Mouse (Mus musculus): Measurements from ENCODE around the gene Fcgr3.
A peak's percentile ranks its signal among the peaks of the same experiment; 100 is the strongest.
"Not testable (repeated sequence)": the region's sequence is repeated elsewhere in the genome, so short reads cannot be mapped to it uniquely, and the experiment has no call there.

Gene Fcgr3

DNA sequence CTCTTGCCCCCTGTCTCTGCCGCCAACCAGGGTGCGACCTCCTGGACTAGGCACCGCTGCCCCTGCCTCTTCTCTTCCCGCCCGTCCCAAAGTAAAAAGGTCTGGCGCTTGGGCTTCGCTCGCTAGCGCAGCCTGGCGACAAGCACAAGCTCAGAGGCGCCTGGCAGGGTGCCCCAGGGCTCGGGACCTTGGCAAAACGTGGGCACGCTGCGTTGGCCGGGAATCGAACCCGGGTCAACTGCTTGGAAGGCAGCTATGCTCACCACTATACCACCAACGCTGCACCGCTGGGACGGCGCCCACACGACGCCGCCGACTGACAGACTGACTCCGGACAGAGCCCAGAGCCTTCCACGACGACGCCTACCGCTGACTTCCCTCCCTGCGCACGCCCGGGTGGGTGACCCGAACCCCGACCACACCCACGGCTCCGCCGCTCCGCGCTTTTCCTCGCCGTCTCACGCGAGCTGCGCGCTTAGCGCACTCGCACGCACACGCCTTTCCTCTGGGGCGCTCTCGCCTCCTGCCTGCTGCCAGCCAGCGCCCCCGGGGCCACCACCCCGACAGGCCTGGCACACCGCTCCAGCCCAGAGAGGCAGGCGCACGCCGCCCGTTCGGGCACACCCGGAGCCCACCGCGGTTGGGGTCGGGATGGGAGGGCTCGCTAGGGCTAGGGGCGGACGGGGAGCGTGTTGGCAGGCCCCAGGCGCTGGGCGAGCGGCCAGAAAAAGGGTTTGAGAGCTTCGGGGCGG lies at the start of gene Fcgr3:
TSS of gene Fcgr3 (minus strand) at position 445 of the 752 bp plus-strand sequence.
- peak; percentile 89 for DNase-seq (ENCODE audit: low spot score)

DNA sequence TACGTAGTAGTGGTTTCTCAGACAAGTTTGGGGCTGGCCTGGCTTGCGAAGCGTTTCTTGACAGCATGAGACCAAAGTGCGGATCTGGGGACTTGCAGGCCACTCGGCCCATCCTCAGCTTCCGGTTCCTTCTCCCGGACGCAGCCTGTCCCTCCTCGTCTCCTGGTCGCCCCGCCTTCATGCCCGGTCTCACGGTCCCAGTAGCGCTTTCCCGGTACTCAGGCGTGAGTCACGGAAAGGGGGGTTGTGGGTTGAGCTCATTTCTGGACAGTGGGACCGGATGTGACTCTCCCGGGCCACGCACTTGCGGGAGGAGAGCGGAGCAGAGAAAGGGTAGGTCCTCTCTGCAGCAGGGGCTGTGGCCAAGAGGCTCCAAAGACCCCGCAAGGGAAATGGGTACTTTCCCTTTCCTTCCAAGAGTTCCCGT lies 49.2 kb upstream of the Fcgr3 start, which contains the start of gene Cfap126:
TSS of gene Cfap126 (plus strand) at position 46 of the 427 bp plus-strand sequence.
- DNase-seq (ENCODE audit: low spot score): peak; percentile 82

DNA sequence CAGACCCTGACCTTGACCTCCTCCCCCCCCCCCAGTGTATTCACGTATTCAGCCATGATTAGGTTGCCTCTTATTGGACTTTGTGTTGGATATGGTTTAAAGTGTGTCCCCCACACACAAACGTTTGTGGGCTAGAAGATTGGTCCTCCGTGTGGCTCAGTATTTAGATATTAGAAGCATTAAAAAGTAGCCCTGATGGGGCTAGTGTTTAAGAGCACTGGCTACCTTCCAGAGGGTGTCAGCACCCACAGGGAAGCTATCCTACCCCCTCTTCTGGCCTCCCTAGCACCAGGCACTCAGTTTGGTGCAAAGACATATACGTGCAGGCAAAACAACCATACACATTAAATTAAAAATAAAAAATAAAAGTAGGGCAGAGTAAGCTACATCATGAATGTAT lies 48.3 kb upstream of the Fcgr3 start:
- DNase-seq (ENCODE audit: low spot score): no peak

DNA sequence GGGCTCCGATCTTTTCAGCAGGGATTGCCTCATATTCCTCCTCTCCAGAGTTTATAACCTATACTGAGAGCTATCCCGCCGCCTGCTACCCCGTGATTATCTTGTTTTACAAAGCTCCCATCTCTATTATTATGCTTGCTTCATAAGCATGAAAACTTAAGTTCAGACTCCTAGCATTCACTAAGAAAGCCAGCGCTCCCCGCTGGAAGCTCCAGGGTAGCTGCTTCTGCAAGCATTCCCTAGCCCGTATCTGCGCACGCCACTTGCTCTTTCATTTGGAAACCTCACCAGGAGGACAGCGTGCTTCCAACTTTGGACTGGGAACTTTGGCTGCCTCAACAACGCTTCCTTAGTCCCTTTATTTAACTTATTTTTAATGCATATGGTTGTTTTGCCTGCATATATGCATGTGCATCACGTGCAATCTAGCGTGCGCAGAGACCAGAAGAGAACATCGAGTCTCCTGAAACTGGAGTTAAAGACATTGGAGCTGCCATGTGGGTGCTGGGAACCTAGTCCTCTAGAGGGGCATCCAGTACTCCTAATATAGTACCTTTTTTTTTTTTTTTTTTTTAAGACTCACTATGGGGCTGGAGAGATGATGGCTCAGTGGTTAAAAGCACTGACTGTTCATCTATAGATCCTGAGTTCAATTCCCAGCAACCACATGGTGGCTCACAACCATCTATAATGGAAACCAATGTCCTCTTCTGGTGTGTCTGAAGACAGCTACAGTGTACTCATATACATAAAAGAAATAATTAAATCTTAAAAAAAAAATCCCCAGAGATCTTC lies 47.2 kb upstream of the Fcgr3 start:
- peak; percentile 62 for DNase-seq (ENCODE audit: low spot score)

DNA sequence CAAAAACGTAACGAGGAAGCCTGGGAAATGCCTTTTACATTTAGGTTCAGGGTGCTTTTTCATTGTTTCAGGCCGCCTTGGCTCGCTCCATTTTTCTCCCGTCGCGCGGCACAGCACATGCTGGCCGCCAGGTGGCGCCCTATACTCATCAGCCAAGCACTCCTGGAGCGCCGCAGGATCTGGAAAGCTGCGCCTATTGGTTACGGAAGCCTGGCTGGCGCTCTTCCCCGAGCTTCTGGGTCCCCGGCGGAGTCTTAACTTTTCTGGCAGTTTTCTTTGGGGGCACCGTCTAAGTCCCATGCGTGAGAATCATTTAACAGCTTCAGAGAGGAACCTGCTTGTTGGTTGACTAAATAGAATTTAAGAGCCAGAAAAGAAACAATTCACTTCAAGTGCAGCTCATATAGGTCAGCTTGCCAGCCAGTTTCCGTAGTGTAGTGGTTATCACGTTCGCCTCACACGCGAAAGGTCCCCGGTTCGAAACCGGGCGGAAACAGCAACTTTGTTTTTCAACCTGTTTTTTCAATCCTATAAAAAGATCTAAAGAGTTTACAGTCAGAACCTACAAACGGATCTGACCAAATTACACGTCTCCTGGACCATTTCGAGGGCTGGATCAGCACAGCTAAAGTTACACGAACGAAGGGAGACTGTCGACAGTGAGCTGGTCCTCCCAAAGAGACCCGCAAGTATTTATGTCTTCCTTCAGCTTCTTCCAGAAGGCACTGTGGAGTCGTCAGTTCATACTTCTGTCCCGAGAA lies 46.5 kb upstream of the Fcgr3 start:
- DNase-seq (ENCODE audit: low spot score): peak; percentile 92

DNA sequence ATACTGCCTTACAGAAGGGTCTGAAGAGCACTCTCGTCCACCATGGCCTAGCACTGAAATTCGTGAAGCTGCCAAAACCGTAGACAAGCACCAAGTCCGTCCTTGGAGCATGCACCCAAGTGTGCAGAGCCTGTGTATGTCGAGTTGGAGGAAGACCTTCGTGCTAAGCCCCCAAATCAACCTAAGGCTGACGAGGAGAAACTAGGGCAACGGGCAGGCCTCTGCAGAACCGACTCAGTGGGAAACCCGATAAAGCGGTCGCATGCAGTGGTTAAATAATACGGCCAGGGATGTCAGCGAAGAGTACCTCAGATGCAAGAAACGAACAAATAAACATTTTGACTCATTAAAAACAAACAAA lies 45.9 kb upstream of the Fcgr3 start:
- DNase-seq (ENCODE audit: low spot score): no peak

DNA sequence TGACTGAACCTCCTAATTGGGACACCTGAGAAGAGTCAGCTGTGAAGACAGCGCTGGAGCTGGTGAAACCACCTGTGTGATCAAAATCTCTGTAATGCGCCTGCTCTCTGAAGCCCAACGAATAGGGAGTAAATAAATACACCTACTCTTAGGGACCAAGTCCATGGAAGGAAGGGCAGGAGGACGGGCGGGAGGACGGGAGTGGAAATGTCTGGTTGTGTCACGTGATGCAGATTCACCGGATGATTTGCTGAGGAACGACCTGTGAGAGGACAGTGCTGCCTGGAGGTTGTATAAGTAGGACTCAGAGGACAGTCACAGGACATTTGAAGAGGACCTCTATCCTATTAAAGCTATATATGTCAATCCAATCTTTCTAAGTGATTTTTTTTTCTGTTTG lies 44.9 kb upstream of the Fcgr3 start:
- no peak for DNase-seq (ENCODE audit: low spot score)

DNA sequence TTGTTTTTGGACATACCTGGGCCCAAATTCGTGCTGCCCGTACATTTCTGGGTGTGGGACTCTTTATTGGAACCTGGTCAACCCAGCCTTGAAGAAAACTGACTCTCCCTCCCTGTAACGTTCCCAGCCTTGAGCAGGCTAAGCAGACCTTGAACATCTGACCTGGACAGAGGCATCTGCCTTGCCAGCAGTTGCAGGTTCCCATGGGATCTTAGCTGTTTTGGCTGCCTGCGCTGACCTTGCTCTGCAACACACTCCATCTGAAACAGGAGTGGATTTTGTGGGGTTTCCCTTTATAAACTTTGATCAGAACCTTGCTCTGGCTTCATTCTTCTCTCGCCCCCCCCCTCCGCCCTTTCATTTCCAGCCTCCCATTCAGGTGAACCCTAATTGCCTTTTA lies 40.5 kb upstream of the Fcgr3 start:
- DNase-seq (ENCODE audit: low spot score): peak; percentile 37

DNA sequence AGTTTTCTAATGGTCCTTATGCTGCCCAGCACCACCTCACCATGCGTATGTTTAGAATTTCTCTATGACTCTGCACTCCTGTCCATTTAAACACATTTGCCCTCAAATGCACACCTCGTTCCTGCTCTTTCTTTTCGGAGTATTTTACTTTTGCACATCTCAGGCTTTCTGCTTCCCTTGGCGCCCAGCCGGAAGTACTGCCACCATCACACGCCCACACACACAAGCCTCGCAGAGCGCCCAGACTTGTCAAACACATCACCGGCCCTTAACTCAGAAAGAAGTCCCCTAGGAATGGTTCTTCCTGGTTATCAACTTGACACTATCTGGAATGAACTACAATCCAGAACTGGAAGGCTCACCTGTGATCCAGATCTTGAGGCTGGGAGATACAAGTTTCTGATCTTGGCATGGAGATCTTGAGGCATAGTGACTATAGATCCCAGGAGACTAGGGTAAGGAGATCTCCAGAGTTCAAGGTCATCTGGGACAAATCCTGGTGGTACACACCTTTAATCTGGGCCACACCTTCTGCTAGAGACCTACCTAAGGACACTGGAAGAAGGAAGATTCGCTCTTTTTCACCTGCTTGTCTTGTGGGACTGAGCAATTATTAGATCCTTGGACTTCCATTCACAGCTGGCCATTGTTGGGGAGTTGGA lies 38.6 kb upstream of the Fcgr3 start:
- no peak for DNase-seq (ENCODE audit: low spot score)

DNA sequence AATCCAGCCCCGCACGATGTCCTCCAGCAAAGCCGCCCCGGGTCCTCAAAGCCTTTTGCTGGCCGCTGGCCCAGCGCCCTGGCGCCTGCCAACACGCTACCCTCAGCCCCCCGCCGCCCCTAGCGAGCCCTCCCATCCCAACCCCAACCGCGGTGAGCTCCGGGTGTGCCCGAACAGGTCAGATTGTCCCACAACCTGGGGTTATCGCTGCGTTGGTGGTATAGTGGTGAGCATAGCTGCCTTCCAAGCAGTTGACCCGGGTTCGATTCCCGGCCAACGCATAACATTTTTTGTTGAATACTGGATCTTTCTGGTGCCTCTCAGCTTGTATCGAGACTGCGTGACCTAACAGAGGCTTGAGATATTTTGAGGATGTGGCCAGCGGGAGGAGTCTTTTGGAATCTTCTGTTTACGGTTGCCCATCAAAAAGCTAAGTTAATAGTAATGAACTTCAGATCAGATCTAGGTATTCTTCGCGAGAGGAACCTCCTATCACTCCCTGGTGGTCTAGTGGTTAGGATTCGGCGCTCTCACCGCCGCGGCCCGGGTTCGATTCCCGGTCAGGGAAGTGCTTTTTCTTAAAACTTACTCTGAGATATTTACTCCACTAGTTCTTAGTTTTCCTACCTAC lies 37.9 kb upstream of the Fcgr3 start:
- peak; percentile 79 for DNase-seq (ENCODE audit: low spot score)

DNA sequence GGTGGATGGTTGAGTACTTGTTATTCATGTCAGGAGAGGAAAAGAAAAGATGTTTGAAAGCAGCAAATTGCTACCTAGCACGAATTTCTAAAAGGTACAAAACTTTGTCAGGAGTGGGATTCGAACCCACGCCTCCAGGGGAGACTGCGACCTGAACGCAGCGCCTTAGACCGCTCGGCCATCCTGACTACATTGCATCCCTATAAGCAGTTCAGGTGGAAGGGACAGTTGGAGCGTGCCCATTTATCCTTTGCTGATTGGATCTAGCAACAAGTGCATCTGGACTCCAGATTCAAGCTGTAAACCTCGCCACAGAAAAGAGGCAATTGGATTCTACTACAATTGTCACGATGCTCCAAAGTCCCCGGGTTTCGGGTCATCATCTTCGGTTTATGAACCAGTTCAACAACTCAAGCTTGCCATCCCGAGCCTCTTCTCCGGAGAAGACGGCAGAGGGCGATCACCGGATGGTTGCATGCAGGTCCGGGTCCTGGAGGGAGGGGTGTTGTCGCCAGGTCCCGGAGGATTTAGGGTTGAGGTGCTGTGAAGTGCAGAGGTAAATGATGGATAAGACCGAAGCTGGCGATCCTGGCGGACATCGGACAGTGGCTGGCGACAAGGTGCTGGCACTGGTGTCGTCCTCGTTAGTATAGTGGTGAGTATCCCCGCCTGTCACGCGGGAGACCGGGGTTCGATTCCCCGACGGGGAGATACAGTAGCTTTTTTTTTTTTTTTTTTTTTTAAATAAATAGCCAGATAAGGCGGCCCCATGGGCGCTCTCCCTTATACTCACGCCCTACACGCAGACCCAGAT lies 37.2 kb upstream of the Fcgr3 start:
- DNase-seq (ENCODE audit: low spot score): peak; percentile 84

DNA sequence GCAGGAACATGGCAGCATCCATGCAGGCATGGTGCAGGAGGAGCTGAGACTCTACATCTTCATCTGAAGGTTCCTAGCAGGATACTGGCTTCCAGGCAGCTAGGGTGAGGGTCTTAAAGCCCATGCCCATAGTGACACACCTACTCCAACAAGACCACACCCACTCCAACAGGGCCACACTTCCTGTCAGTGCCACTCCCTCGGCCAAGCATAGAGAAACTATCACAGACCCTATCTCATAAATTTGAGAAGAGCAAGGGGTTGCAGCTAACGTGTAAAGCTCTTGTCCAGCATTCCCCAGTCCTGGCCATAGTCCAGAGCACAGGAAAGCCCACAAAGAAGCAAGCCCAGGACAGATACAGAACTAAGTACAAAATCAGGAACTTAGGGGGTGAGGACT lies 36.3 kb upstream of the Fcgr3 start:
- DNase-seq (ENCODE audit: low spot score): no peak

DNA sequence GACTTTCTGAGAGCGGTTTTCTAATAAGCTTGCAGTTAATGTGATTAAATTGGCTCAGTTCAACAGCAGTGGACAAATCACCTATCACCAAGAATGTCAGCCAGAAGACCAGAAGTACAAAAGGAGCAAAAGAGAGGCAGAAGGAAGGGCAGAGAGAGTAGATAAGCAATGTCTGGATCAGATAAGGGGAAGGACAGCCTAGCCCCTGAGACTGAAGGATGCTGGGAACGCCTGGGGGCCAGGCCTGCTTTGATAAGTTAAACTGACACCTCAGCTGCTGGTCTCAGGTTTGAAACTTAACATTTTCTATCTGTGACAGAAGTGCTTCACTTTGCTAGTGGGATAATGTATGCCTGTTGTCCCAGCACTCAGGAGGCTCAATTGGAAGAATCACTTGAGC lies 32.9 kb upstream of the Fcgr3 start:
- no peak for DNase-seq (ENCODE audit: low spot score)

DNA sequence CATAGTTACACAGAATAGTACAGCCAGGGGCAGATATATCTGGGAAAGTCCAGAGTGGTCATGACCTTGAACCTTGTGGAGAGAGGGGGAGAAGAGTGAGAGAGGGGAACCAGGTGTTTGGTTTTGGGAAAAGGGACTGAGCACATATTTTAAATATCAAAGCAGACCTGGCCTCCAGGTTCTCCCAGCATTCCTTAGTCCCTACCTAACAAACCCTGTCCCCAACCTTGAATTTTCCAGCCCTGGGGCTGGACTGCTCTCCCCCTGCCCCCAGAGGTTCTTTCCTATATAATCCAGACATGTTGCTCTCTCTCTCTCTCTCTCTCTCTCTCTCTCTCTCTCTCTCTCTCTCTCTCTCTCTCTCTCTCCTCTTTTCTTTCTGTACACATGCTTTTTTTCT lies 32.4 kb upstream of the Fcgr3 start:
- no peak for DNase-seq (ENCODE audit: low spot score)

DNA sequence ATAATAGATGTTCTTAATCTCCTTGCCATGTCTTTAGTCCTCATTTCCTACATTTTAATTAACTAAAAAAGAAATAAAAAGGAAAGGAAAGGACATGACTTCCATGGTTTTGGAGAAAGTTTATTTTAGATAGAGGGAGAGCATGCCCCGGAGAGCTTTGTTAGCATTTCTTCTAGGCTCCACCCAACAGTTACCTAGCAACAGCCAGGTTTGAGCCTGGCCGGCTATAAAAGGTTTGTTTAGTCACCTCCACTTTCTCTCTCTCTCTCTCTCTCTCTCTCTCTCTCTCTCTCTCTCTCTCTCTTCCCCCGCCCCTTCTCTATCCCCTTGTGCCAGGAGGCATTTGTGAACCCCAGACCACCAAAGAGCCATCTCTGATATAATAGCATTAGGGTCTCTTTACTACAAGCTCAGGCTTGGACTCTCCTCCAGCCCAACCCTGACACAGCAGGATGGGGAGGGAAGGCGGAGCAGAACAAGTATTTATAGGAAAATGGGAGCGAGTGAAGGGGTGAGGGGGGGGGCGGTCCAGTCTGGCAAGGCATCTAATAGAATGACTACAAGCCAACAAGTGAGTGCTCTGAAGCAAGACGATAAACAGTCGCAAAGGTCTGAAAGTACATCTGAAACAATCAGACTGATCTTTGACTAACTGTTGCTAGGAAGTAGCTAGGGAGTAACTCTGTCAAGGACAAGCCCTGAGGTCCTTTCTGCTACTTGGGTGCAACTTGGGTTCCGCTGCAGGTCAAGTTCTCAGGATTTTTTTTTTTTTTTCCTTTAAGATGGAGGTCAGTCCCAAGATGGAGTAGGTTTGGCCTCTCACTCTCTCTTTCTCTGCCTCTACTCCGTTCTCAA lies 31.6 kb upstream of the Fcgr3 start:
- no peak for DNase-seq (ENCODE audit: low spot score)

DNA sequence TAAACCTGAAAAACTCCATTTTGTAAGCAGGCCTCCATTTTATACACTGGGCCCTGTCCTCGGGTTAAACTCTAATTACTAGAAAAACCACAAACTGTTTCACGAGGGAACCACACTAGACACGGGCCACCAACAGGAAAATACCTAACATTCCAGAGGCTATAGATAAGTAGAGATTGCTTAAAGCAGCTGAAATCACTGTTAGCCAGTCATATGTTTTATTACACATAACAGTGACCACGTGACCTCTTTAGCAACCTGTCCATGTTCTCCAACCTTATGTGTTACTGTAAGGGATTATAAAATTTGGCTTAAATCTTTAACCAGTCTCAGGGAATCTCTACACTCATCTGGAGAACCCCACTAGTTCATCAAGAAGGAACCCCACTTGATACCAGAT lies 29.7 kb upstream of the Fcgr3 start:
- no peak for DNase-seq (ENCODE audit: low spot score)

DNA sequence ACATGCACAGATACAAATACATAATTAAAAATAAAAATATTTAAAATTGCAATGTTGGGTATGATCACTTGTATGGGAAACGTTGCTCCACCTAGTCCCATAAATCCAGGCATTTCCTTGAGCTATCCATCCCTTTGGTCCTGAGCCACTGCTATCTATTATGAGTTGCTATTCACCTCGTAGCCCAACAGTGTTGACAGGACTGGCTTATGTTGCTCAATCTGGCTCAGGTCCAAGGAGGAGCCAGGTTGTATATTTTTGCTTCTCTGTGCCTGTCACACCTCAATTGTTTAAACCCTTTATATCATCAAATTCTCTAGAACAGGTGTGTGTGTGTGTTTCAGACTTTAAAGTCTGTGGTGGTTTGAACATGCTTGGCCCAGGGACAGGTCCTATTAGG lies 26.0 kb upstream of the Fcgr3 start:
- no peak for DNase-seq (ENCODE audit: low spot score)

DNA sequence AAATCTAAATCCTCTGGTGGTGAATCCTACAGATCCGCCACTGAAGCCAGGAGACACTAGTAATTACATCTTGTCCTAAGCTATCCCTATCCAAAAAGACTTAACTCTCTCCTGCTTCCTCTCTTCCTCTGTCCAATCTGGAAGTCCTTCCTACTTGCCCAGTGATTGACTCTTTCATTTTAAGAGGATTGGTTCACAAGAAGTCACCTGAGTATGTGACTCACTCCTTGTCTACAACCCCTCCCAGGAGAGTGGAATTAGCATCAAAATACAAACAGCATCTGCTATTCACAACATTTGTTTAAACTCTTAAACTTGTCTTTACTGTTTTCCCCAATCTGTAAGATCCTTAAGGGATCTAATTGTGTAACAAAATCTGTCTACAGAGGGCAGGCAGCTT lies 25.2 kb upstream of the Fcgr3 start:
- no peak for DNase-seq (ENCODE audit: low spot score)

DNA sequence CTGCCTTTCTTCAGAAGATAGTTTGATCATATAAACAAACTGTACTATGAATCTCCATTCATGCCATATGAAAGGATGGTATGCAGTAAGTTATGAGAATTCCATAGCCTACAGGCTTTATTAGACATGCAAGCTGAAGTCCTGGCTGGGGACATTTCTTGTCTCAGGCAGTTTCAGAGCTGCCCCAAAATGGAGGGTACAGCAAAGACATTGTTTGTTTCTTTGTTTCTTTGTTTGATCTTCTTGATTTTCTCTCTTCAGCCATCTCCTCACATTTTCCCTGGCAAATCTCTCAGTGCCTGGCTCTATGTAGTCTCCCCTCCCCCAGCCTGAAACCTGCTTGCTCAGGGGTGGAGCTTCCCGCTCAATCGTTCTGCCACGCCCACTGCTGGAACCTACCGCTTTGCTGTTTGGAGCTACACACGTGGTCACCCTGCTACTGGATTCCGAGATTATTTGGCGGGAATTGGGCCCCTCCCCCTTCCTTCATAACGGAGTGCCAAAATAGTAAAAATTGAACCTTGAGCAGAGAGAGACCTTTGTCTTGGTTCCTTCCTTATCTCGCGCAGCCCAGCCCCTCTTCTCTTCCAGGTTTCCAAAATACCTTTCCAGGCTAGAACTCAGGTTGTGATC lies 23.6 kb upstream of the Fcgr3 start:
- not testable (repeated sequence) for DNase-seq (ENCODE audit: low spot score)
